Comparison of ENCODE assay signal across 8 mouse cellular contexts in the genomic region with DNA sequence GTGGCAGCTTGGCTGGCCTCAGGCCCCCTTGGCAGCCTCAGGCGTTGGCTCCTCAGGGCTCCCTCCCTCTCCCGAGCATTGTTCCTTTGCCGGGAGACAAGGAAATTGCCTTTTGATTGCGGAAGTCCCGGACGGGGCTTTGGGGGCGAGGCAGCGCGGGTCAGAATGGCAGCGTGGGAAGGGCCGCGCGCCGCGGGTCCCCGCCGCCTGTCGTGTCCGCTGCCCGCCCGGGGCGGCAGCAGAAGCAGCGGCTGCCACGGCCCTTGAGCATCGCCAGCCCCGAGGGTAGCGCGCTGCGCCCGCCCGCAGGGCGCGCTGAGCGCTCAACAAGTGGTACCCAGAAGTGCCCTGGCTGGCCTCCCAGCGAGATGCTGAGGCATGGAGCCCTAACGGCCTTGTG. TPM values are rescaled to one million over a fixed set of nuclear protein-coding genes. Genes with fewer than 3 reads are reported as not detected.
A peak's percentile ranks its signal among the peaks of the same experiment; 100 is the strongest.
DNase-seq lines count a peak whose midpoint lies in the region; ATAC-seq lines count a peak whose summit lies in the region.

No protein-coding gene starts in this region.

- WGBS in forebrain, embryonic 12.5 days, result 0% methylated on average over 27 of the region's 36 CpGs
- under 1% methylated on average over 36 of the region's 36 CpGs for WGBS in limb, embryonic 11.5 days
- under 1% methylated on average over 35 of the region's 36 CpGs for WGBS in midbrain, embryonic 12.5 days

- H3K4me2 ChIP-seq in forebrain, embryonic 12.5 days, result peak overlapping the region; percentile 75
- H3K4me2 ChIP-seq in limb, embryonic 11.5 days (ENCODE audit: low read depth, severe bottlenecking), result peak overlapping the region; percentile 95
- peak overlapping the region; percentile 91 for H3K4me2 ChIP-seq in midbrain, embryonic 12.5 days (replicated peaks)

- no peaks in the 10 kb centered on the region for H3K9me3 ChIP-seq in forebrain, embryonic 12.5 days
- H3K9me3 ChIP-seq in limb, embryonic 11.5 days (ENCODE audit: control insufficient read depth, low read length), result no peaks in the 10 kb centered on the region
- H3K9me3 ChIP-seq in midbrain, embryonic 12.5 days, result no peaks in the 10 kb centered on the region

- peak overlapping the region; percentile 50 for H3K4me3 ChIP-seq in forebrain, embryonic 12.5 days (replicated peaks)
- H3K4me3 ChIP-seq in limb, embryonic 11.5 days (ENCODE audit: low read depth, low read length), result peak overlapping the region; percentile 42
- H3K4me3 ChIP-seq in midbrain, embryonic 12.5 days, result peak overlapping the region; percentile 52

- H3K36me3 ChIP-seq in forebrain, embryonic 12.5 days (replicated peaks), result no peaks in the 10 kb centered on the region
- H3K36me3 ChIP-seq in limb, embryonic 11.5 days (ENCODE audit: control insufficient read depth, insufficient read depth, low read length), result no peaks in the 10 kb centered on the region
- no peaks in the 10 kb centered on the region for H3K36me3 ChIP-seq in midbrain, embryonic 12.5 days

- H3K4me1 ChIP-seq in forebrain, embryonic 12.5 days, result peaks cover 6% of the 10 kb centered on the region; the same call in 1 of the 2 replicates
- 0 out of 2 replicates have a peak, but pooled peaks cover 3% of the 10 kb centered on the region for H3K4me1 ChIP-seq in limb, embryonic 11.5 days (ENCODE audit: control insufficient read depth, insufficient read depth, low read length)
- H3K4me1 ChIP-seq in midbrain, embryonic 12.5 days, result peaks cover 18% of the 10 kb centered on the region

- peak; percentile 16 for DNase-seq in ovary, postnatal 14 days (ENCODE audit: low spot score)
- no peak for DNase-seq in ovary, adult 18-20 months (ENCODE audit: low spot score)
- peak; percentile 63 for DNase-seq in heart, postnatal 4 days
- DNase-seq in limb, embryonic 11.5 days (ENCODE audit: low spot score), result peak; percentile 58
- no peak for DNase-seq in spleen, postnatal 36 days (ENCODE audit: low spot score in 2 of 2)
- DNase-seq in frontal cortex, postnatal 36 days (ENCODE audit: low spot score in 2 of 2), result no peak

- peak overlapping the region; percentile 39 for H3K9ac ChIP-seq in forebrain, embryonic 12.5 days
- H3K9ac ChIP-seq in limb, embryonic 11.5 days (ENCODE audit: low read length), result peak overlapping the region; percentile 58
- peak overlapping the region; percentile 50 for H3K9ac ChIP-seq in midbrain, embryonic 12.5 days (replicated peaks)

- no peak overlapping the region for H3K27ac ChIP-seq in forebrain, embryonic 12.5 days
- H3K27ac ChIP-seq in limb, embryonic 11.5 days (replicated peaks; ENCODE audit: low read depth, low read length), result no peak overlapping the region
- no peak overlapping the region for H3K27ac ChIP-seq in midbrain, embryonic 12.5 days (replicated peaks)

- ATAC-seq in forebrain, embryonic 12.5 days (ENCODE audit: low FRiP score), result peak; percentile 71
- ATAC-seq in limb, embryonic 11.5 days (ENCODE audit: insufficient number of reproducible peaks, low FRiP score, low TSS enrichment, low read depth), result no peak
- peak; percentile 72; the same call in 1 of the 2 replicates for ATAC-seq in midbrain, embryonic 12.5 days (ENCODE audit: low FRiP score, low read depth)

- peaks cover 30% of the 10 kb centered on the region for H3K27me3 ChIP-seq in forebrain, embryonic 12.5 days
- H3K27me3 ChIP-seq in limb, embryonic 11.5 days (ENCODE audit: control insufficient read depth, insufficient read depth, low read length), result peaks cover 14% of the 10 kb centered on the region
- H3K27me3 ChIP-seq in midbrain, embryonic 12.5 days, result peaks cover 30% of the 10 kb centered on the region

RNA-seq across cellular contexts. Expression of a gene that starts 25.9 kb away (rescaled TPM):
- 2.8 and 2.9 TPM in 2 replicates for polyA plus RNA-seq in forebrain, embryonic 12.5 days (2016; fragmentation: Nextera tagmentation; extraction: Ambion mirVana)
- total RNA-seq in heart, postnatal 4 days (2021), result 10 to 100 TPM; 56.8 to 65.5 TPM
- polyA plus RNA-seq in limb, embryonic 11.5 days (2014; fragmentation: Nextera tagmentation; extraction: Ambion mirVana), result 1.8 and 2.8 TPM in 2 replicates
- 3.2 and 4.2 TPM in 2 replicates for polyA plus RNA-seq in midbrain, embryonic 12.5 days (2016; fragmentation: Nextera tagmentation; extraction: Ambion mirVana)

Comparison
In these comparisons a context has a peak if more than half of its experiments do, and no peak if none do; other contexts are left out.
1. DNase-seq: peak in ovary, postnatal 14 days (single experiment), heart, postnatal 4 days (single experiment) and limb, embryonic 11.5 days (single experiment); none in ovary, adult 18-20 months (single experiment), spleen, postnatal 36 days (0 of 2) and frontal cortex, postnatal 36 days (0 of 2).
2. Peak in every context shown above with its lines, with median percentiles within 50 percentile points of each other: H3K4me2 ChIP-seq, H3K4me3 ChIP-seq and H3K9ac ChIP-seq.